Mouse (Mus musculus) midbrain, embryonic 16.5 days (tissue): ENCODE results near the gene Abat. TPM values are rescaled to one million over a fixed set of nuclear protein-coding genes. Genes with fewer than 3 reads are reported as not detected.

ENCODE experiments used
- ATAC-seq: fragments of 200-750 bp; cut with Nextera tagmentation; 2 replicates; pipeline ENCODE4 v1.8.0; 2017; ENCODE audit warnings: moderate TSS enrichment
- H3K27ac ChIP-seq: fragments of 300-500 bp; sonication (generic); 2 replicates; pipeline ENCODE4 v1.5.1; 2014; ENCODE audit warnings: mild to moderate bottlenecking, low read length, mixed read lengths
- H3K27me3 ChIP-seq: fragments of 300-500 bp; sonication (generic); 2 replicates; pipeline ENCODE4 v1.6.1; 2014; ENCODE audit warnings: low read depth, low read length, mixed read lengths; ENCODE audit not compliant: control insufficient read depth, insufficient read depth
- H3K36me3 ChIP-seq: fragments of 300-500 bp; sonication (generic); 2 replicates; pipeline ENCODE4 v1.6.1; 2014; ENCODE audit warnings: mild to moderate bottlenecking, low read length, moderate library complexity, mixed read lengths; ENCODE audit not compliant: control insufficient read depth, insufficient read depth
- H3K4me1 ChIP-seq: fragments of 300-500 bp; sonication (generic); 2 replicates; pipeline ENCODE4 v1.6.1; 2014; ENCODE audit warnings: mild to moderate bottlenecking, low read length, mixed read lengths; ENCODE audit not compliant: control insufficient read depth, insufficient read depth
- H3K4me2 ChIP-seq: fragments of 300-500 bp; sonication (generic); 2 replicates; pipeline ENCODE4 v1.6.1; 2014; ENCODE audit warnings: mild to moderate bottlenecking, low read length, mixed read lengths
- H3K4me3 ChIP-seq: fragments of 300-500 bp; sonication (generic); 2 replicates; pipeline ENCODE4 v1.5.1; 2014; ENCODE audit warnings: low read depth, mild to moderate bottlenecking, low read length, moderate library complexity, mixed read lengths
- H3K9ac ChIP-seq: fragments of 300-500 bp; sonication (generic); 2 replicates; pipeline ENCODE4 v1.6.1; 2014; ENCODE audit warnings: low read depth, low read length, mixed read lengths
- H3K9me3 ChIP-seq: fragments of 300-500 bp; sonication (generic); replicated peaks from 2 replicates; pipeline ENCODE4 v1.6.1; 2014; ENCODE audit warnings: mild to moderate bottlenecking, low read length, mixed read lengths; ENCODE audit not compliant: control insufficient read depth, poor library complexity, severe bottlenecking
- WGBS: fragments of 180-500 bp; shearing (Covaris S2); extraction: QIAGEN DNeasy Blood & Tissue Kit; methylation state at CpG from one replicate; pipeline ENCODE4 v1.1.7; 2014; 5-methylcytosine and 5-hydroxymethylcytosine counted together
- polyA plus RNA-seq: library from polyadenylated mRNA; unstranded; fragments of >200 nt; fragmentation: Nextera tagmentation; extraction: Ambion mirVana; gene quantifications from 2 replicates; pipeline ENCODE4 v1.2.1, GENCODE M21; 2015

Gene Abat
- polyA plus RNA-seq, 1 experiment from 2014 or later: 76.8 TPM

DNA sequence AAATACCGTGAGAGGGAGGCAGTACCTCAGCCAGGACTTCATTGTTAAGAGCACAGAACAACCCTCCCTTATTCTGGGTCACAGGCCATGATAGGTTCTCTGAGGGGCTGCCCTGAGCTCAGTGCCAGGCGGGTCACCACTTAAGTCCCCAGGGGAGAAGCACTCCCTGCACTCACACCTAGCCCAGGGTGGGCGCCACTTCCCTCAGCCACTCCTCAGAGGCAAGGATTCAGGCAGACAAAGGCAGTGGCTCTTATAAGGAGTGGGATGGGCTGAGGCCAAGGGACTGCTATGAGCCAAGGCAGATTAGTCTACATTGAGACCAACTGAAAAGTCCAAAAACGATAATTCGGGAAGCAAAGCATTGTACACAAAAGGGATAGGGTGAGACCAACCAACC, 152.1 kb downstream of the Abat start:
- H3K9me3 ChIP-seq: no peaks in the 10 kb centered on the region
- ATAC-seq: no peak
- 87% methylated on average over 5 of the region's 5 CpGs for WGBS
- no peak overlapping the region for H3K9ac ChIP-seq
- peaks cover 34% of the 10 kb centered on the region for H3K4me1 ChIP-seq
- peaks cover 9% of the 10 kb centered on the region; the same call in 1 of the 2 replicates for H3K36me3 ChIP-seq
- no peak overlapping the region for H3K4me3 ChIP-seq
- H3K27me3 ChIP-seq: no peaks in the 10 kb centered on the region
- no peak overlapping the region for H3K27ac ChIP-seq
- no peak overlapping the region for H3K4me2 ChIP-seq

DNA sequence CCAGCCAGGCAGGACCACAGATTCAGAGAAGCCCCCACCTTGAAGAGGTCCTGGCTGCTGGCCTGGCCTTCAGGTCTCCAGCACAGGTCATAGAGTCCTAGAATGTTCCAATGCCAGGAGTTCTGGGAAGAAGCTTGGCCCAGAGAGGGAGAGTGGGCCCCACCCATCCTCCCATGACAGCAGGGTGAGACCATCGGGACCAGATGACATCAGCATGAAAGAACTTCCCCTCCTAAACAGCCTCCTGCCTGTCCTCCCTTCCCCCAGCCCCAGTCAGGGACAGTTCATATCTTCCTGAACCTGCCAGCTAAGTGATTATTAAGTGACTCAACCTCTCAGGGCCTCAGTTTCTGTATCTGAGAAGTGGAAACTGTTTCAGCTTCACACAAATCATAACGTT, 153.2 kb downstream of the Abat start:
- Histone ChIP-seq H3K9ac (no peak overlapping the region), H3K4me1 (peaks cover 38% of the 10 kb centered on the region)

DNA sequence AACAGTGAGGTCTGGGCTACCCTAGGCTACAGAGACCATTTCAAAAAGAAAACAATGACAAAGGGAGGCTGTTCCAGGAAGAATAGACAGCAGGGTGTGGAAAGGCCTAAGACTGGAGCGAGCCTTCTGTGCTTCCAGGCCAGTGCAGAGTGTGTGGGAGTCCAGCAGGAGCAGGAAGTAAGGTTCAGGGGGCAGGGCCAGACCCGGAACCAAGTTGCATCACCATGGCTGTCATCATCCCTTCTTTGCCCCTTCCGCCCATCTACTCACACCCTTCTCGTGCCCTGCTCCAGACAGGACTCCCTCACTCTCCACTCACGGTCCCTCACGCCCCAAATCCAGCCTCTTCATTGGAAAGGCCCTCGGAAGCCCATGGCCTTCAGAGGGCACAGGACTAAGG, 154.0 kb downstream of the Abat start:
- Histone ChIP-seq H3K4me3 (no peak overlapping the region), H3K27me3 (no peaks in the 10 kb centered on the region), H3K4me2 (no peak overlapping the region), H3K9me3 (no peaks in the 10 kb centered on the region), H3K4me1 (peaks cover 38% of the 10 kb centered on the region), H3K36me3 (no peaks in the 10 kb centered on the region), H3K27ac (no peak overlapping the region), H3K9ac (no peak overlapping the region)
- no peak for ATAC-seq
- WGBS: 81% methylated on average over 7 of the region's 7 CpGs

More for the DNA sequence above, 153.2 kb downstream of the Abat start:
- no peak overlapping the region for H3K27ac ChIP-seq
- WGBS: 75% methylated on average over 2 of the region's 2 CpGs
- no peaks in the 10 kb centered on the region for H3K27me3 ChIP-seq
- ATAC-seq: no peak
- H3K36me3 ChIP-seq: 0 out of 2 replicates have a peak, but pooled peaks cover 5% of the 10 kb centered on the region
- H3K4me2 ChIP-seq: no peak overlapping the region
- H3K9me3 ChIP-seq: no peaks in the 10 kb centered on the region
- no peak overlapping the region for H3K4me3 ChIP-seq

DNA sequence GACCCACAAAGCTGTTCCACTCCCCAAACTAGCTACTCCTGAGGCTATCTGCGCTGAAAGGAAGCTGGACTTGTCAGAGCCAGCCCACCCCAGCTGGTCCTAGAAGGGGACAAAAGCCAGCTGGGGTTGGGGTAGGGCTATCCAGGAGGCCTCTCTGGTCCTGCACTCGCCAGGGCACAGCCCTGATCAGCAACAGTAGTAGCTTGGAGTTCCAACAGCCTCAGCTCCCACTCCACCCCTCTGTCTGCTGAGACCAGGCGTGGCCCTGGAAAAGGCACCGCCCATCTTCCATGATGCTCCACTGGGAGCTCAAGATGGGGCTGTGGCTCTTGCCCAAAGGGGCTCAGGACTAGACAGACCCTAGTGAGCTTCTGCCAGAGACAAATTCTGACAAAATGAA, 154.6 kb downstream of the Abat start:
- Histone ChIP-seq H3K27me3 (no peaks in the 10 kb centered on the region), H3K4me3 (no peak overlapping the region), H3K4me2 (no peak overlapping the region; the same call in 1 of the 2 replicates), H3K4me1 (peaks cover 41% of the 10 kb centered on the region), H3K36me3 (no peaks in the 10 kb centered on the region), H3K9ac (no peak overlapping the region), H3K9me3 (no peaks in the 10 kb centered on the region), H3K27ac (no peak overlapping the region)
- ATAC-seq: no peak
- 80% methylated on average over 4 of the region's 4 CpGs for WGBS

DNA sequence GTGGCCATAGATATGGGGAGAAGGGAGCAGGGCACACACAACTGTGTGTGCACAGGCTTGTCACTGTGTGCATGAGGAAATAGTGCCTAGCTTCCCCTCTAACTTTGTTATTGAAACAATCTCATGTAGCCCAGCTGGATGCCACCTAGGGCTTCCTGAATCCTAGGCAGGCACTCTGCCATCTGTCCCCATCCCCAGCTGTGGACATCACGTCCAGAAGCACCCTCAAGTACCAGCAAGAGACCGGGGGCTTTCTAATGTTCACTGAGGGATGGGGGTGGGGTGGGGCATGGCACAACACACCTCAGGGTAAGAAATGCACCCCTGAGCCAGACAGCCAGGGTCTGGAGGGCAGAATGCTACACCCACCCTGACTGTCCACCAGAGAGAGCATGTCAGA, 155.2 kb downstream of the Abat start:
- Histone ChIP-seq H3K36me3 (no peaks in the 10 kb centered on the region), H3K4me1 (peaks cover 41% of the 10 kb centered on the region), H3K9ac (peak overlapping the region; percentile 80), H3K27me3 (no peaks in the 10 kb centered on the region), H3K4me2 (peak overlapping the region; percentile 3; the same call in 1 of the 2 replicates), H3K27ac (no peak overlapping the region), H3K4me3 (no peak overlapping the region), H3K9me3 (no peaks in the 10 kb centered on the region)
- WGBS: 66% methylated on average over 2 of the region's 2 CpGs
- no peak for ATAC-seq

DNA sequence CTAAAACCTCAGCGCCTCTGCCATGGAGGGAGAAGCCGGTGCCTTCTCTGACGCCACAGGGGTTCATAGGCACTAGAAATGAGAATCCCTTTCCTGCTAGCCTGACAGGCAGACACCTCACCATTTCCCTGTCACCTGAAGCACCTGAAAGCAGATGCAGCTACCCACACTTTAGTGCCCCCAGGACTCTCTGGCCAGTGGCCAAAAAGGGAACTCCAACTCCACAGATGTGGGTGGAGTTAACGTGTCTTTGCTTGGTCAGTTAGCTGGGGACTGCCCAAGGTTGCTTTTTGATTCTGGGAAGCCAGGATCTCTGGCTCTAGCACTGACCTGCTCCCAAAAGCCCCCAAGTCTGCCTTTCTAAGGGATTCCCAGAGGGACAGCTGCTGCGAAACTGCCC, 156.2 kb downstream of the Abat start:
- Histone ChIP-seq H3K4me1 (peaks cover 40% of the 10 kb centered on the region), H3K4me2 (peak overlapping the region; percentile 84), H3K9ac (peak overlapping the region; percentile 80), H3K27ac (peak overlapping the region; percentile 66), H3K27me3 (no peaks in the 10 kb centered on the region), H3K9me3 (no peaks in the 10 kb centered on the region), H3K4me3 (peak overlapping the region; percentile 83), H3K36me3 (no peaks in the 10 kb centered on the region)
- WGBS: 44% methylated on average over 5 of the region's 5 CpGs
- ATAC-seq: no peak

DNA sequence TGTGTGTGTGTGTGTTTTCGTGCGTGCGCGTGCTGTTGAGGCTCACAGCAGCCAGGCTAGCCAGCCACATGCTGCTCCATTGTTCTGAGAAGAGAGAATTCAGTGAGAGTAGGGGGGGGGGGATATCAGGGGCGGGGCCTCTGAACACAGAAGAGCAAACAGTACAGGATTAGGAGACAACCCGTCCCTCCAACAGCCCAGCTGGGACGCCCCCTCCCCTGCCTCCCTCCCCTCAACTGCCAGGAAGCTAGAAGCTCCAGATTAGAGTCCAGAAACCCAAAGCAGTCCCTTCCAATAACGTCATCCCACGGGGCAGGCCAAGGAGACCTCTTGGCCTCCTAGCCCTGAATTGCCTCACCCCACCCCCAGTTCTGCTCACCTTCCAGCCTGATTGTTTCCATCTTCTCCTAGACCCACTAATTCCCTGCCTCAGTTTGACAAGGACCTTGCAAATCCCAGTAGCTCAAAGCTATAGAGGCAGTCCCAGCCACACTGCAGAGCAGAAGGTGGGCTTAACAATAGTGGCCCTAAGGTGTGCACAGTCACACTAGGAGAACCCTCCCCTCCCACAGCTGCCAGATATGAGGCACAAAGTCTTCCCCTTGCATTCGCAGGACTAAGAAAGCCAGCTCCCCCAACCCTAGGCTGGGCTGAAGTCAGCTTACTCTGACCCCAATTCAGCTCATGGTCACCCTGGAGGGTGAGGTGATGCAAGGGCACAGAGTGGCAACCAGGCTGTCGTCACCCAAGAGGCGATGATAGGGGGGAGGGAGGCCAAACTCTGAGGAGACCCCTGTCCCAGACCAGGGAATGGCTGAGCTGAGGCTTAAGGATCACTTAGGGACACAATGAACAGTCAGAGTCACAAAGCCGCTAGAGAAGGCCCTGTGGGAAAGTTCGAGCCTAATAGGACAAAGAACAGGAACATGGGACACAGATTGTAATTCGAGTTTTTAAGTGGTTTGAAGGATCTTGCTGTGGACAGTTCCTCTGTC, 157.1 kb downstream of the Abat start:
- Histone ChIP-seq H3K27ac (peak overlapping the region; percentile 66), H3K4me1 (peaks cover 38% of the 10 kb centered on the region), H3K4me3 (peak overlapping the region; percentile 83), H3K9ac (peak overlapping the region; percentile 80), H3K27me3 (no peaks in the 10 kb centered on the region), H3K36me3 (no peaks in the 10 kb centered on the region), H3K4me2 (peak overlapping the region; percentile 84), H3K9me3 (no peaks in the 10 kb centered on the region)
- WGBS: under 1% methylated on average over 15 of the region's 15 CpGs
- peak; percentile 9; the same call in 1 of the 2 replicates for ATAC-seq
